Mouse (Mus musculus) liver, adult (tissue): ENCODE measurements around the gene Fh1.

Experiments
- GATA4 ChIP-seq: IDR thresholded peaks from 2 replicates; pipeline ENCODE4 v1.6.1; 2014; ENCODE audit warnings: mild to moderate bottlenecking, low read length; ENCODE audit not compliant: insufficient replicate concordance

Gene Fh1

GRCm38 (mm10) chr1:175582799-175583198 is 42.6 kb downstream of the Fh1 start:
- TF ChIP-seq GATA4: no peak

- TF ChIP-seq GATA4: no peak
Observed at GRCm38 (mm10) chr1:175580346-175580745, 45.1 kb downstream of the Fh1 start.

- no peak for TF ChIP-seq GATA4
Observed at GRCm38 (mm10) chr1:175579598-175580235, 45.7 kb downstream of the Fh1 start.

DNA sequence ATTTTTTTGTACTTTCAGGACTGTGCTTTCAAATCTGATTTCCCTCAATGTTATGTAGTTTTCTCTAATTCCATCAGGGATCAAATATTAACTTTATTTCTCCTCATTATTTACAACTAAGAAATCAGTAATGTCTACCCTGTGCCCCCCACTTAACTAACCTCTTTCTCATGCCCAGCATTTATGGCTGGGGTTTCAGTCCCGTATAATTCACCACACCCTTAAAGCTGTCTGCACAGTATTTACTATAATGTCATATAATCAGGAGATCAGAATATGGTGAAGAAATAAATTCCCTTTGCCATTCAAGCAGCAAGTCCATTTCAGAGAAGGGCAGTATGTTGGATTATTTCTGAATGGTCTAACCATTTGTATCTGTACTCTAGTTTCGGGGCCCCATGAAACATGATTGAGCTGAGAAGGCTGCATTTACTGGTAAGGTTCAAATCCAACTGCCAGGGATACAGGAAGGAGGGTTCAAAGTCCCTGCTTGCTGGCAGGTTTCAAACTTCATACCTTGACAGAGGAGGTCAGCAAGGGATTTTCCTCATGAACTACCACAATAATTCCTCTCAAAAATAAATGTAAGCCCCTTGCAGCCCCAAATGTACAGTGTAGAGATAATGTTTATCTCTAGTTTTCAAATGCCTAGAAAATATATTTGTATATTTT is 46.9 kb downstream of the Fh1 start:
- no peak for TF ChIP-seq GATA4

GRCm38 (mm10) chr1:175574129-175574528 is 51.3 kb downstream of the Fh1 start:
- no peak for TF ChIP-seq GATA4

DNA sequence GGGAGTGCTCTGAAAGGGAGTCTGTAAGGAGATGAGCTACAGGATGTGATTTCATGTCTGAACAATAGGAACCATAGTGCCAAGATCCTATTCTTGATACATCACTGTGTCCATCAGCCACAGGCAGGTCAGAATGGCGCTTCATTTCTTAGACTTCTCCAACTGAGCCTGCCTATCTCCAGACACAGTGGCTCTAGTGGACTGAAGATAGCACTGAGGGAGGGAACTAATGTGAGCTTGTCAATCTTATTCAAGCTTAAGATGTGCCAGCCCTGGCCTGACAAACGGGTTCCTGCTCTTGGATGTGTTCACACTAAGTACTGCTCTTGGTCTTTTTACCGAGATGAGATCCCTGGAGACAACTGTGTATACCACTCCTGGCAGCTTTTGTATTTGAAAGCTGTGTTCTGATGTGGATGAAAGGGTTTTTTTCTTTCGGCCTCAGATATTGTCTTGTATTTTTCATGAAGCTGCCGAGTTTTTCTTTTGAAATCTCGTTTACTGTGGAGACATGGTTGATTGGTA is 59.8 kb downstream of the Fh1 start:
- no peak for TF ChIP-seq GATA4

GRCm38 (mm10) chr1:175564321-175564720 is 61.1 kb downstream of the Fh1 start:
- TF ChIP-seq GATA4: no peak

GRCm38 (mm10) chr1:175562379-175562778 is 63.1 kb downstream of the Fh1 start:
- TF ChIP-seq GATA4: no peak

DNA sequence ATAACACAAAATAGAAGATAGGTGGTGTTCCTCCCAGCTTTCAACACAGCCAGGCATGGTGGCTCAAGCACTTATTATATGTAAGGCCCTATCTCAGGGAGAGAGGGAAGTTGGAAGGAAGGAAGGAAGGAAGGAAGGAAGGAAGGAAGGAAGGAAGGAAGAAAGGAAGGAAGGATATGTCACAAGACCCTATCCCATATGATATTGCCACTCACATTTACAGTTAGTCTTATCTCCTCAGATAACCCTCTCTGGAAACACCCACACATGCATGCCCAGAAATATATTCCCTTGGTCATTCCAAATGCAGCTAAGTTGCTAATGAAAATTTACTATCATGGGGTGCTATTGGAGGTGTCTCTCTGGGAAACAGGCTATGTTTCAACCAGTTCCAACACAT is 63.6 kb downstream of the Fh1 start:
- TF ChIP-seq GATA4: no peak

- no peak for TF ChIP-seq GATA4
Observed at GRCm38 (mm10) chr1:175554641-175555040, 70.8 kb downstream of the Fh1 start.

GRCm38 (mm10) chr1:175552474-175552873 is 73.0 kb downstream of the Fh1 start:
- TF ChIP-seq GATA4: no peak

DNA sequence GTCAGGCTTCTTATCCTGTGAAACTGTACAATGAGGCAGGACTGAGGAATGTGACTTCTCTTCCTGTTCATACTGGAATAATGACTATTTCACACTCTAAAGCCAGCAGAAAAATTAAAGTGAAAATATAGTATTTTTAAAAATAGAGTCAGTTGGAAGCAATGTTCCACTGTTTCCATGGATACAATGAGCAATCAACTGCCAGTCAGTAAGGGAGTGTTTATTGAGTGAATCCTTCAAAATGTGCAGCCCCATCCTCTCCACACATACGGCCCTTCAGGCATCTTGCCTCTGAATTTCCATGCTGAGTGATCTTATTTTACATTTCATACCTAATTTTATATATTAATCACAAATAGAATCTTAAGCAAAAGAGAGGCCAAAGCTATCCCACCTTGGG is 74.8 kb downstream of the Fh1 start:
- TF ChIP-seq GATA4: no peak
